Comparison of ENCODE assay signal across 10 mouse cellular contexts in genomic region chr6:135295082-135295861, GRCm38 (mm10). TPM values are rescaled to one million over a fixed set of nuclear protein-coding genes. Genes with fewer than 3 reads are reported as not detected.
DNase-seq lines count a peak whose midpoint lies in the region; ATAC-seq and TF ChIP-seq lines count a peak whose summit lies in the region.
"Had no signal": no experiment of that assay in that cellular context is flagged by ENCODE, and none has a peak within 500 bp of the region (broad histone marks: within the 10 kb centered on the region; RNA-seq: fewer than 3 reads in every experiment).

No protein-coding gene starts in this region.

- H3K4me3 ChIP-seq in kidney, adult 2 months (ENCODE audit: insufficient read depth, low read depth, low read length), result no peak overlapping the region
- H3K4me3 ChIP-seq in neural tube, embryonic 15.5 days (replicated peaks), result no peak overlapping the region
- H3K4me3 ChIP-seq: erythroblast, embryonic 14.5 days had no signal

- no peak for DNase-seq in frontal cortex, postnatal 14 days (ENCODE audit: low spot score in 2 of 2)
- DNase-seq in NIH3T3 (ENCODE audit: low read depth), result peak; percentile 65
- DNase-seq in kidney, adult 2 months, result peak; percentile 50
- peak; percentile 38 for DNase-seq in lung, postnatal 10 days
- no peak for DNase-seq in thymus, adult 18-20 months
- no peak for DNase-seq in cerebellum, adult 18-20 months

- 0 out of 2 replicates have a peak, but pooled peaks cover 2% of the 10 kb centered on the region for H3K4me1 ChIP-seq in kidney, adult 2 months (ENCODE audit: control insufficient read depth, insufficient read depth, low read length)
- H3K4me1 ChIP-seq in neural tube, embryonic 15.5 days, result peaks cover 2% of the 10 kb centered on the region; the same call in 1 of the 2 replicates

- H3K27me3 ChIP-seq in kidney, adult 2 months (replicated peaks; ENCODE audit: control insufficient read depth, insufficient read depth, low read length), result no peaks in the 10 kb centered on the region
- H3K27me3 ChIP-seq in neural tube, embryonic 15.5 days (replicated peaks), result no peaks in the 10 kb centered on the region

- H3K9ac ChIP-seq in neural tube, embryonic 15.5 days (replicated peaks), result no peak overlapping the region

- WGBS in kidney, adult 2 months, result 53% methylated on average over 11 of the region's 11 CpGs
- 71% methylated on average over 11 of the region's 11 CpGs for WGBS in neural tube, embryonic 15.5 days

- TF ChIP-seq POLR2A in kidney, adult 2 months (IDR thresholded peaks at IDR 0.05; ENCODE audit: low read depth, low read length), result no peak

- no peaks in the 10 kb centered on the region for H3K36me3 ChIP-seq in kidney, adult 2 months (ENCODE audit: control insufficient read depth, insufficient read depth, low read length)
- H3K36me3 ChIP-seq in neural tube, embryonic 15.5 days, result no peaks in the 10 kb centered on the region

- TF ChIP-seq CTCF in kidney, adult 2 months (conservative IDR thresholded peaks at IDR 0.05; ENCODE audit: insufficient read depth, insufficient read length, low read depth, low read length), result no peak

- peak; percentile 75 for ATAC-seq in frontal cortex, adult (ENCODE audit: low TSS enrichment)
- ATAC-seq in neural tube, embryonic 15.5 days (ENCODE audit: low FRiP score), result no peak

- H3K27ac ChIP-seq in kidney, adult 2 months (ENCODE audit: insufficient read depth, low read depth, low read length), result peak overlapping the region; percentile 62
- no peak overlapping the region for H3K27ac ChIP-seq in neural tube, embryonic 15.5 days (replicated peaks)

- H3K9me3 ChIP-seq in neural tube, embryonic 15.5 days (replicated peaks), result no peaks in the 10 kb centered on the region

- no peak overlapping the region for H3K4me2 ChIP-seq in neural tube, embryonic 15.5 days

RNA-seq across cellular contexts. Expression of gene Pbp2, which starts 14.9 kb away (rescaled TPM):
- polyA plus RNA-seq in kidney, adult 2 months (2012; rRNA removed), result 0.16 TPM in 1 of 2 replicates, not detected in the other
- 0.14 TPM in 1 of 2 replicates, not detected in the other for polyA plus RNA-seq in neural tube, embryonic 15.5 days (2015; fragmentation: Nextera tagmentation; extraction: Ambion mirVana)
- polyA plus RNA-seq: erythroblast, embryonic 14.5 days; spleen, adult 2 months had no signal

RNA-seq across cellular contexts. Expression of gene Gsg1, which starts 41.1 kb away (rescaled TPM):
- 0.55 and 1.4 TPM in 2 replicates for polyA plus RNA-seq in kidney, adult 2 months (2012; rRNA removed)
- 0.59 TPM in 1 of 2 replicates, not detected in the other for polyA plus RNA-seq in neural tube, embryonic 15.5 days (2015; fragmentation: Nextera tagmentation; extraction: Ambion mirVana)
- polyA plus RNA-seq: erythroblast, embryonic 14.5 days had no signal

Comparison
In these comparisons a context has a peak if more than half of its experiments do, and no peak if none do; other contexts are left out.
1. DNase-seq: peak in NIH3T3 (single experiment), kidney, adult 2 months (single experiment) and lung, postnatal 10 days (single experiment); none in frontal cortex, postnatal 14 days (0 of 2), thymus, adult 18-20 months (0 of 2) and cerebellum, adult 18-20 months (0 of 2).